Mouse (Mus musculus): ENCODE data around the gene Mrpl35.

Gene Mrpl35

DNA sequence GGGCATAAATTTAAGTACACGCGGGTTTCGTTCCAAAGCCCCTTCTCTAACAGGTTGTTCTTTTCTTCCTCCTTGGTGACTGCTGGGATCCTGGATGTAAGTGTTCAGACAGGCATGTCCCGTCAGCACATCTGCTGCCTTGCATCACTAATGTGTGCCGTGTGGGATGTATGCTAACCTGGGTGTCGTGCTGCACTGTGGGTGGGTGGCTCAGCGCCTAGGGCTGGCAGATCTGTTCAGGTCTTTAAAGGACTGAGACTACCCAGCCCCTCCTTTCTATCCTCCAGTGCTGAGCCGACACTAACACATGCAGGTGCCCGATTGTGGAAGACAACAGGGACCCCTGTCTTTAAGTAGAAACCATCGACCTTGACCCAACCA lies 25.1 kb downstream of the Mrpl35 start:
- in situ Hi-C loops (cut with MboI, MseI): loop anchor here (10.0 kb wide), 2 partner anchors 377 to 507 kb away; no protein-coding TSS in a partner anchor

DNA sequence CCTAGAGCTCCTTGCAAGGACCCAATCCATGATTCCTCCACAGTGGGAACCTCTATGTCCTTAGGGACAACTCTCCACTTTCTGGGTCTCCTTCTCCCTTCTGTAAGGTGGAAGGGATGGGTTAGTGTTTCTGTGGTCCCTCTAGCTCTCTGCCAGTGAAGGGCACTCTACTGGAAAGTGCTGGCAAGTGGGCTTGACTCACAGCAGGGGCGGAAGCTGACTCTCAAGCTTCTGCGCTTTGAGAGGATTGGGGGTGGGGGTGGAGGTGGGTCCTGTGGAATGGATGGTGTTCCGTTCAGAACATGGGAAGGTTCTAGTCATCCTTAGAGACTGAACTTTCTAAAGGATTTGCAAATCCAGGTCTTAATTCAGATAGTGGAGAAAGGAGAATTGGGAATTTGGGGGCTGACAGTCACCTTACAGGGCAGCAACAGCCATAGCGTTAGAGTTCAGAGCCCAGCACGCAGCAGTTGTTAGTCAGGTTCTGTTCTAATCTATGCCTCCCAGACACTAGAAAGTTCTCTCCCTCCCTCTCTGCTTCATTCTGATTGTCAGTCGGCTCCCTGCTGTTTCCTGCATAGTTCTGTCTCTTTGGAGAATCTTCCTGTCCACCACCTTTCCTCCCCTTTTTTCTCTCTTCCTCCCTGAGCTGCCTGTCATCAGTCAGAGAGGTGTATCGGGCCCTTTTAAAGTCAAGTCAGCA lies 25.6 kb downstream of the Mrpl35 start:
- in situ Hi-C loops (cut with MboI, MseI): loop anchor here (10.0 kb wide), 2 partner anchors 376 to 506 kb away; no protein-coding TSS in a partner anchor

DNA sequence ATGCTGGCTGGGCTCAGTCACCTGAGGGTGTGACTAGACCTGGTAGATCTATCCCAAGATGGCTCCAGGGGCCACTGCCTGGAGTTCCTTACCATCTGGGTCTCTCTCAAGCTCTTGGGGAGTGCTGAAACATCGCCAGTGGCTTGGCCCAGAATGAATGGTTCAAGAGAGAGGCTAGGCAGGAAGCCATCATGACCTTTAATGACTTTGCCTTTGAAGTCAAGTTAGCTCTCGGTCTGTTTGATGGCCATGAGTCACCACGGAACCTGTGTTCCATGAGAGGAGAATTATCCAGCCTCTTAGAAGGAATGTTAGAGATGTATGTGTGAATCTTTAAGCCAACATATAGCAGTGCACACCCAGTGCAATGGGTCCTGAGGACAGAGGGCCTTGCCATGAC lies 27.4 kb downstream of the Mrpl35 start:
- in situ Hi-C loops (cut with MboI, MseI): no loop called here

DNA sequence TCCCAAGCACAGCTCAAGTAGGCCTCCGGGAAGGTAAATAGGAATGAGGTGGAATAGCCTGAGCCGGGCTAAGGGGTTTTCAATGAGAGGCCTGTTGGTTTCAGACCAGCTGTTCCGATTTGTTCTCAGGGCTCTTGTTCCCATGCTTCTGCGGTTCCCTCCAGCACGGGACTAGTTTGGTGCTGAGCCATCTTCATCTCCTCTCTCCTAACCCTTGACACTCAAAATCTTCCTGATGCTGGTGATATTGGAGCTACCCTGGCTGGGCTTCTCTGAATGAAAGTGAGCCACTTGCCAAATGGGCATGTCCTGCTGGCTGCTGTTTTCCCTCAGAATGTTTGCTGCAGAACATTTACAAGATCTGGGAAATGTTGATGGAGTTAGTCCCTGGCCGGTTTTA lies 35.0 kb downstream of the Mrpl35 start:
- in situ Hi-C loops (cut with MboI, MseI): no loop called here

DNA sequence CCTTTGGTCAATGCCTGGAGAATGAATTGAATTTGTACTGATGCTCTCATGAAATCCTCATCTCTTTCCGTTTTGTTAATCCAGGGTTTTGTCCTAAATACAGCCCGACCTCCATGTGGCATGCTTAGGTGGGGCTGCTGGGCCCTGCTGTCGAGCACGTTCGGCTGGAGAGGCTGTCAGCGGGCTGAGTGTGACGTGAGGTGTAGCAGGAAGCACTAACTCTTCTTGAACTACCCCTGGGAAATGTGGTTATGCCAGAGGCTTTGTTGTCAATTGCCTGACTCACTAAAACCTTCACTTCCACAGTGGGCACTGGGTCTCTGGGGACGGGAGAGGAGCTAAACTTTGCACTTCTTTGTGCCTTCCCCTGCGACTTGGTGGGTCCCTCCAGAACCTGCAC lies 38.4 kb downstream of the Mrpl35 start:
- in situ Hi-C loops (cut with MboI, MseI): no loop called here

DNA sequence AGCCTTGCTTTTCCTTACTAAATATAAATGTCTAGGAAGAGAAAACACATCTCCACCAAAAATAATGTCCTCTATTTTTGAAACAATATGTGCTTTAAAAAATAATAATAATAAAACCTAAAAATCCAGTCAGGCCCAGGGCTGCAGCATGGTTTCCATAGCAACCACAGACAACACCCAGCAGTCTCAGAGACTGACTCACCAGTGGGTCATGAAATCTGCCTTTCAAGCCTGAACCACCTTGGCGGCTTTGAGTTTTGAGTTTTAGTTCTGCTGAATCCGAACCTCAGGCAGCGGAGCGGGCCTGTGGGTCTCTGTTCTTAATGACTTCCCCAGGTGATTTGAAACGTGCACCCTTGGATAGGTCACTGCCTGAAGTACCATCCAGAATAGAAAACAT lies 43.6 kb downstream of the Mrpl35 start:
- in situ Hi-C loops (cut with MboI, MseI): no loop called here

DNA sequence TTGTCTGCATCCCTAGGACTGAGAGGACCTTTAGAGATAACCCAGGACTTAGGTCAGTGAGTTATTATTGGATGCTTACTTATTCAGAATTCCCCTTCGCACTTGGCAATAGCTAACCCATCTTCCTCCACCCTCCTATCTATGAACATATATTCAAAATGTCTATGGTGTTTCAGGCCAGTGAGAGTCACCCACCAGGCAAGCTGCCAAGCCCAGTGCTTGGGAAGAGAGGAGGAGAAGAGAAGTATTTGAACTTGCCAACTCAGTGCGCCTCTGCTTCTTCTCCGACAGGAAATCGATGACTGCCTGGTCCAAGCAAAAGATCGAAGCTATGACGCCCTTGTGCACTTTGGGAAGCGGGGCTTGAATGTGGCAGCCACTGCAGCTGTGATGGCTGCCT lies 46.3 kb downstream of the Mrpl35 start:
- in situ Hi-C loops (cut with MboI, MseI): no loop called here

DNA sequence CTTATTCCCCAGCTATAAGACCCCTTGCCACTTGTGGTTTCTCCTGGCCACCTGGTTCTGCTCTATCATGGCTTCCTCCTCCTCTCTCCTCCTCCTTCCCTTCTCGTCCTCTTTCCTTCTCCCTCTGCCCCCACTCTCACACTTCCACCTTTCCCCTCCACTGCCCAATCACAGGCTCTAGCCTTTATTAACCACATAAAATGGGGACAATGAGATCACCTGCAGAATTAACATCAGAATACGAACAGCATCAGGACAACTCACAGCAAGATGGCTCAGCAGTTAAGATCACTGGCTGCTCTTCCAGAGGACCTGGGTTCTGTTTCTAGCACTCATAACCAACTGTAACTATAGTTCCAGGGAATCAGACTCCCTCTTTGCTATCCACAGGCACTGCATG lies 46.9 kb downstream of the Mrpl35 start:
- in situ Hi-C loops (cut with MboI, MseI): no loop called here

DNA sequence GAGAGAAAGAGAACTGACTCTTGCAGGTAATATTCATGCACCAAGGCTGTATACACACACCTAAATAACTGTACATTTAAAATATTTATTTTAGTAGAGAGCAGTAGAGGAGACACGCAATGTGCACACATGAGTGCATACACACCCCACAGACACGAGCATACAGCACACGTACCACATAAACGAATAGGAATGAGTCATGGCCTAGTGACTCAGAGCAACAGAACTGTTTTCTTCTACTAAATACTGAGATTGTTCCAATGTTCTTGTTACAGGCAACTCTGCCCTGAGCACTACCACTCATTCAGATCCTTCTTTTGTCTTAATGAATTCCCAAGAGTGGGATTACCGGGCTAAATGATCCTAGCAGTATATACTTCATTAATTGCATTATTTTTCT lies 48.8 kb downstream of the Mrpl35 start:
- in situ Hi-C loops (cut with MboI, MseI): no loop called here

DNA sequence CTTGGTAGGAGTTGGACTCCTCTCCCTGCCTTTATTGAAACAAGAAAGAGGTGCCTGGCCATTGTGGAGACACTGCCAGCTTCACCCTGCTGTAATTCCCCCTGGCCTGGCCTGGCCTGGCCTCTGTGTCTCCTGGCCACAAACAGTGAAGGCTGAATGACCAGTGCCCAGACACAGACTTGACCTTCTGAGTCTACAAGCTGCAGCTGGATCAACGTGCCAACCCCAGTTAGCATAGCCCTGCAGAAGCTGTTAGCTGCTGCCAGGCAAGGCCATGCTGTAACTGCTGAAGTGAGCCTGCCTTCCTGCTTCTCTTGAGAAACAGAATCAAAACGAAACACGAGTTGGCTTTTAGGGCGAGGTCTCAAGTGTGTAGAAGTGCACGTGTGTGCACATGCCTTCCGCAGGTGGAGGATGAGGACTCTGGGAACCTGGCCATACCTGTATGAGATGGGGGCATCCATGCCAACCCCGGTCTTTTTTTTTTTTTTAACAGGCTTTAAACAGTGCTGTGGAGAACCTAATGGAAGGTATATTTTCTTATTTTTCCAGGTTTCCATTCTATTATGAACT lies 54.0 kb downstream of the Mrpl35 start:
- in situ Hi-C loops (cut with MboI, MseI): no loop called here

DNA sequence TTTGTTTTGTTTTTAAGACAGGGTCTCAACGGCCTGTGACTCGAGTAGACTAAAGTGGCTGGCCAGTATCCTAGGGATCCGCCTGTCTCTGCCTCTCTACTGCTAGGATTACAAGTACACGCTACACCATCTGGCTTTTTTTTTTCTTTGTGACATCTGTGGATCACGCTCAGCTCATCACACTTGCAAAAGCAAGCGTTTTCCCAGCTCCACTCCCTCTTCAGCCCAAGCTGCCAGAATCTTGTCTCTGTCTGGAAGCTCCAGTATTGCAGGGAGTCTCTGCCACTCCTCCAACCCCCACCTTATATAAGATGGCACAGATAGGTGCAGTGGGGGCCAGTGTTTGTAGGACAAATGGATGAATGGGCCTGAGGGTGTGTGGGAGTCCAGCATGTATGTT lies 54.6 kb downstream of the Mrpl35 start:
- in situ Hi-C loops (cut with MboI, MseI): no loop called here

DNA sequence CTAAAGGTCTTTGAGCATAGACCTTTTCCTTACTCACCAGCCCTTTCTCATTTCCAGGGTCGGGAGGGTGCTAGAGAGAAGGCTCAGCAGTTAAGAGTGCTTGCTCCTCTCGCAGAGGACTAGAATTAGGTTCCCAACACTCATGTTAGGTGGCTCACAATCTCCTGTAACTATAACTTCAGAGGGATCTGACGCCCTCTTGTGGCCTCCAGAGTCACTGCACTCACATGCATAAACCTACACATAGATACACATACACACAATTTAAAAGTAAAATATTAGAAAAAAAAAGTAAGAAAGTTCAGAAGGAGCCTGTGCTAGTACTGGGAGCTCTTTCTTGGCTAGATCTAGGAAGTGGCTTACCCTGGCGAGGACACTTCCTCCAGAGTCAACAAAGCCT lies 55.5 kb downstream of the Mrpl35 start:
- in situ Hi-C loops (cut with MboI, MseI): no loop called here

DNA sequence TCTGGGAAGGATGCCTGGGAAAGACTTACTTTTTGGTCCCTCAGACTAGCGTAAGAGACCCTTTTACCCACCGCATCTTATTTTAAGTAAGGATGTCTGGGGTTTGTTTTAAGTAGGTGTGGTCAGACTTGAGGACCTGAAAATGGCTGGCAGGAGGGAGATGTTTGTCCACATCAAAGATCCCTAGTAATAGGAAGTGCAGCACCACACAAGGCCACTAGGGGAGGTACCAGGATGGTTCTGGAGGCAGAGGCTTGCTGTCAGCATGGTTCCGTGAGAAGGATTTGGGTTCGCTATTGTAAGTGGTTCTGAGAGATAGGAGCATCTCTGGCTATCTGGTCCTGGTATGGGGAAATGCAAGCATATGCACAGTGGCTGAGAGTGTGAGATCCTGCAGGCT lies 55.9 kb downstream of the Mrpl35 start:
- in situ Hi-C loops (cut with MboI, MseI): no loop called here

DNA sequence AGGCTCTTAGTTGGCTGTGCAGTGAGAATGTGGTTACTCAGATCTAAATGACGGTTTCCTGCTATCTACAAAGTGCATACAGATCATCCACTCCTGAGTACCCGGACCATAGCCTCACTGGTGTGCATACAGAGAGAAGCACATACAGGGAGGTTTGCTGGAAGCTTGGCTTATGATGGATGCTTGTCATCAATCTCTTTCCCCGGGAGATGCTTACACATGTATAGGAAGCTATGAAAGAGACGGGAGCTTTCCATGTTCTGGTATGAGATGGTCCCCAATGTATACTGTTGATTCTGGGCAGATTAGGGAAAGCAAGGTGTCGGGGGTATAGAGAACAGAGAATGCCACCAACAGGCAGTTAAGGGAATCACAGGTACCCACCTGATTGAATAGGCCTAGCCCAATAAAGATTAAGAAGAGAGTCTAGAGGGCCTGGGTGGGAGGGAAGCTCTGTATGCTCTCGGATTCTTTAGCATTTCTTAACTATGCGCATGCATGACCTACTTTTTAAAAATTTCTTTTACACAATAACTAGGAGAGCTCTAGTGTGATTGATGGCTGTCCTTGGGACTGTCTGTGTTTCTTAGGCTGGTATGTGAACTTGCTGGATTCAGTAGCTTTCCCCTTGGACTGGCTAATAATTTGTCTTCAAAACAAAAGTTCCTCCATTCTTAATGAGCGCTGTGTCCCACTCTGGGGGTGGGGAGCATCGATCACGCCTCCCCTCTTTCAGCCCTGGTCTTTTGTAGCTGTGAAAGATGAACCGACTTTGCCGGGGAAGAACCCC lies 56.7 kb downstream of the Mrpl35 start:
- in situ Hi-C loops (cut with MboI, MseI): no loop called here

DNA sequence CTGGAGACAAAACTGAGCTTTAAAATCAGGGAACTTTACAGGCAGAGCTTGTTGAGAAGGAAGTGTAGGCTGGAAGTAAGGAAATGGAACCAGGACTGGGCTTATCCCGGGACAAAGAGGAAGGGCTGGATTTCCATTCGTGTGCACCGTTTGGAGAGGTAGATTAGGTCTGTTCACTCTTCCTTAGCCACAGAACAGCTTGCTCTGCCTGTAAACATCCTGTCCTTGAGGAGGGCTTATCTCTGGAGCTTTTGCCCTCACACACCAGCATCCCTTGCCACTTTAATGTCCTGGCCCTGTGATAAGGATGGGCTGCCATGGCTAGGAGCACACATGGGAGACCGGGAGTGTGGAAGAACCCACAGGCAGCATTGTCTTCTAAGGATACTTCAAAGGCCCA lies 59.0 kb downstream of the Mrpl35 start:
- in situ Hi-C loops (cut with MboI, MseI): no loop called here
